Mouse (Mus musculus) embryonic facial prominence, embryonic 12.5 days (tissue): ENCODE measurements around the gene Icam1. TPM values are rescaled to one million over a fixed set of nuclear protein-coding genes. Genes with fewer than 3 reads are reported as not detected.

Experiments
- ATAC-seq: fragments of 200-750 bp; cut with Nextera tagmentation; 2 replicates; pipeline ENCODE4 v1.8.0; 2017; ENCODE audit not compliant: insufficient number of reproducible peaks, insufficient read depth, low FRiP score, low TSS enrichment
- H3K27ac ChIP-seq: fragments of 300-500 bp; sonication (generic); 2 replicates; pipeline ENCODE4 v1.5.1; 2016; ENCODE audit warnings: mild to moderate bottlenecking
- H3K27me3 ChIP-seq: fragments of 300-500 bp; sonication (generic); 2 replicates; pipeline ENCODE4 v1.6.1; 2016; ENCODE audit warnings: mild to moderate bottlenecking, moderate library complexity
- H3K36me3 ChIP-seq: fragments of 300-500 bp; sonication (generic); 2 replicates; pipeline ENCODE4 v1.6.1; 2016; ENCODE audit warnings: mild to moderate bottlenecking
- H3K4me1 ChIP-seq: fragments of 300-500 bp; sonication (generic); 2 replicates; pipeline ENCODE4 v1.6.1; 2016
- H3K4me2 ChIP-seq: fragments of 300-500 bp; sonication (generic); replicated peaks from 2 replicates; pipeline ENCODE4 v1.6.1; 2016; ENCODE audit warnings: mild to moderate bottlenecking, moderate library complexity
- H3K4me3 ChIP-seq: fragments of 300-500 bp; sonication (generic); 2 replicates; pipeline ENCODE4 v1.5.1; 2016; ENCODE audit warnings: mild to moderate bottlenecking
- H3K9ac ChIP-seq: fragments of 300-500 bp; sonication (generic); 2 replicates; pipeline ENCODE4 v1.6.1; 2016; ENCODE audit warnings: mild to moderate bottlenecking, moderate library complexity
- H3K9me3 ChIP-seq: fragments of 300-500 bp; sonication (generic); 2 replicates; pipeline ENCODE4 v1.6.1; 2016; ENCODE audit warnings: mild to moderate bottlenecking, moderate library complexity
- WGBS: fragments of 180-500 bp; shearing (Covaris S2); methylation state at CpG from one replicate; pipeline ENCODE4 v1.1.7; 2016; 5-methylcytosine and 5-hydroxymethylcytosine counted together
- microRNA counts: library from miRNA; unstranded; fragments of <30 nt; microRNA quantifications from one replicate; lab custom pipeline; 2017
- microRNA-seq: library from miRNA; unstranded; fragments of <30 nt; microRNA quantifications from one replicate; pipeline ENCODE4, GENCODE M21; 2017
- polyA plus RNA-seq: library from polyadenylated mRNA; unstranded; fragments of >200 nt; fragmentation: Nextera tagmentation; extraction: Ambion mirVana; gene quantifications from 2 replicates; pipeline ENCODE4 v1.2.1, GENCODE M21; 2016

Icam1 gene
- polyA plus RNA-seq, 1 experiment from 2014 or later, result 9.0 TPM

GRCm38 (mm10) chr9:21073044-21073840 lies 57.5 kb downstream of the Icam1 start, which contains the start of the genes Gm49373 and Fdx1l:
Gene Gm49373 (minus strand): TSS chr9:21073096.
Gene Fdx1l (minus strand): TSS chr9:21073614.
- H3K4me3 ChIP-seq, result peak within 1 kb of the TSS; percentile 89
- ATAC-seq, result peak; percentile 81
- no peaks in the 10 kb centered on the region for H3K27me3 ChIP-seq
- H3K4me2 ChIP-seq, result peak within 1 kb of the TSS; percentile 78
- peaks cover 52% of the 10 kb centered on the region for H3K36me3 ChIP-seq
- H3K9me3 ChIP-seq, result no peaks in the 10 kb centered on the region
- H3K4me1 ChIP-seq, result peaks cover 6% of the 10 kb centered on the region
- WGBS, result 3% methylated on average over 58 of the region's 58 CpGs
- peak within 1 kb of the TSS; percentile 77 for H3K9ac ChIP-seq
- H3K27ac ChIP-seq, result peak within 1 kb of the TSS; percentile 18

GRCm38 (mm10) chr9:21074173-21074572 lies 58.4 kb downstream of the Icam1 start:
- ATAC-seq, result no peak
- Histone ChIP-seq H3K36me3 (peaks cover 61% of the 10 kb centered on the region), H3K4me3 (no peak overlapping the region), H3K4me2 (0 out of 2 replicates have a peak overlapping the region, but pooled peaks have one; percentile 78), H3K9me3 (no peaks in the 10 kb centered on the region), H3K27me3 (no peaks in the 10 kb centered on the region), H3K4me1 (peaks cover 6% of the 10 kb centered on the region), H3K27ac (no peak overlapping the region), H3K9ac (no peak overlapping the region)
- WGBS, result 79% methylated on average over 1 of the region's 1 CpGs

- H3K9ac ChIP-seq, result no peak overlapping the region
- ATAC-seq, result no peak
- WGBS, result 93% methylated on average over 3 of the region's 3 CpGs
- H3K4me1 ChIP-seq, result peaks cover 6% of the 10 kb centered on the region
- no peak overlapping the region for H3K27ac ChIP-seq
- no peaks in the 10 kb centered on the region for H3K27me3 ChIP-seq
- H3K4me2 ChIP-seq, result no peak overlapping the region
- H3K36me3 ChIP-seq, result peaks cover 71% of the 10 kb centered on the region
- no peak overlapping the region for H3K4me3 ChIP-seq
- no peaks in the 10 kb centered on the region for H3K9me3 ChIP-seq
These were observed 59.8 kb downstream of the Icam1 start for GRCm38 (mm10) chr9:21075625-21076024.

MicroRNAs encoded within 50 kb of the gene (microRNA counts, 519-probe panel; counts per million panel counts)
- microRNA mmu-miR-1900 (lab: Ali Mortazavi, UCI), result 4,734 counts per million, percentile 84 among the panel's probes with 10 or more counts

Small RNA genes within 50 kb of the gene (microRNA-seq; reads per million reads assigned to microRNA genes)
- gene Mir1900 (not detected), gene Mir7082 (1.3 reads per million)

Other genes starting within 250 kb of the Icam1 start
- gene Col5a3, start 200.9 kb upstream of the Icam1 start, polyA plus RNA-seq, result 1.1 and 1.2 TPM in 2 replicates
- not detected in 2 replicates for gene Rdh8, start 197.5 kb upstream of the Icam1 start, polyA plus RNA-seq
- gene A230050P20Rik, start 147.3 kb upstream of the Icam1 start, polyA plus RNA-seq, result 3.0 and 3.9 TPM in 2 replicates
- 3.5 and 3.7 TPM in 2 replicates for gene Angptl6, start 136.3 kb upstream of the Icam1 start, polyA plus RNA-seq
- gene Ppan, start 127.8 kb upstream of the Icam1 start, polyA plus RNA-seq, result 75.0 and 79.3 TPM in 2 replicates
- gene Eif3g, start 117.4 kb upstream of the Icam1 start, polyA plus RNA-seq, result 330 and 337 TPM in 2 replicates
- gene Dnmt1, start 56.1 kb upstream of the Icam1 start, polyA plus RNA-seq, result 122 and 124 TPM in 2 replicates
- 48.7 and 53.0 TPM in 2 replicates for gene S1pr2, start 39.2 kb upstream of the Icam1 start, polyA plus RNA-seq
- 128 TPM in 2 replicates for gene Mrpl4, start 13.2 kb upstream of the Icam1 start, polyA plus RNA-seq
- gene Icam4, start 13.4 kb downstream of the Icam1 start, polyA plus RNA-seq, result 1.6 and 2.5 TPM in 2 replicates
- 0.14 and 0.23 TPM in 2 replicates for gene Icam5, start 16.1 kb downstream of the Icam1 start, polyA plus RNA-seq
- gene Zglp1, start 51.1 kb downstream of the Icam1 start, polyA plus RNA-seq, result 0.82 and 2.0 TPM in 2 replicates
- gene Gm49373, start 57.1 kb downstream of the Icam1 start, polyA plus RNA-seq, result 1.3 and 1.5 TPM in 2 replicates
- gene Fdx1l, start 57.6 kb downstream of the Icam1 start, polyA plus RNA-seq, result 54.8 and 59.3 TPM in 2 replicates
- gene Gm38431, start 76.0 kb downstream of the Icam1 start, polyA plus RNA-seq, result 2.3 TPM in 2 replicates
- 61.5 and 64.3 TPM in 2 replicates for gene Raver1, start 76.0 kb downstream of the Icam1 start, polyA plus RNA-seq
- gene Tyk2, start 115.3 kb downstream of the Icam1 start, polyA plus RNA-seq, result 13.9 and 17.4 TPM in 2 replicates
- 335 and 342 TPM in 2 replicates for gene Cdc37, start 134.0 kb downstream of the Icam1 start, polyA plus RNA-seq
- 5.6 and 7.2 TPM in 2 replicates for gene Pde4a, start 149.7 kb downstream of the Icam1 start, polyA plus RNA-seq
- 61.3 and 68.7 TPM in 2 replicates for gene Keap1, start 223.4 kb downstream of the Icam1 start, polyA plus RNA-seq
- 0.42 and 0.64 TPM in 2 replicates for gene S1pr5, start 232.5 kb downstream of the Icam1 start, polyA plus RNA-seq
- gene Atg4d, start 249.3 kb downstream of the Icam1 start, polyA plus RNA-seq, result 33.6 and 33.9 TPM in 2 replicates